Mouse (Mus musculus) CH12.LX (cell line): Measurements from ENCODE around the gene Kcnj13. TPM values are rescaled to one million over a fixed set of nuclear protein-coding genes. Genes with fewer than 3 reads are reported as not detected.

Source experiments
- DNase-seq: peaks from one replicate; pipeline ENCODE4 v3.0.0-alpha.2; 2013; ENCODE audit errors: extremely low read depth
- H3K27ac ChIP-seq: 2 replicates; pipeline ENCODE4 v1.5.1; 2012; ENCODE audit warnings: low read depth, mild to moderate bottlenecking, control low read depth, moderate library complexity; ENCODE audit not compliant: insufficient read depth
- H3K27me3 ChIP-seq: replicated peaks from 2 replicates; pipeline ENCODE3; 2012; ENCODE audit warnings: inconsistent platforms
- H3K36me3 ChIP-seq, 2 experiments: replicated peaks in 1 of 2; 2 replicates each; pipeline versions ENCODE3 to v1.6.1; 2012; ENCODE audit warnings: inconsistent platforms in 1 of 2, low read length in 1 of 2, mild to moderate bottlenecking in 1 of 2, mixed read lengths in 1 of 2, moderate library complexity in 1 of 2; ENCODE audit not compliant: control insufficient read depth in 1 of 2, insufficient read depth in 1 of 2
- H3K4me1 ChIP-seq, 2 experiments: 2 replicates each; pipeline ENCODE4 v1.6.1; 2012; ENCODE audit warnings: inconsistent platforms in 1 of 2, moderate library complexity in 1 of 2; ENCODE audit not compliant: insufficient read depth in 2 of 2, control insufficient read depth in 1 of 2
- H3K4me2 ChIP-seq: 2 replicates; pipeline ENCODE4 v1.6.1; 2012; ENCODE audit warnings: low read depth, mild to moderate bottlenecking, control low read depth; ENCODE audit not compliant: poor library complexity, insufficient read depth, severe bottlenecking
- H3K4me3 ChIP-seq, 3 experiments: fragments of 150-350 bp in 1 of 3; sonication (generic) in 1 of 3; replicated peaks in 1 of 3; 2 replicates each; pipeline versions ENCODE3 to v1.5.1; 2011 to 2012; ENCODE audit warnings: low read depth in 2 of 3, low read length in 2 of 3, mild to moderate bottlenecking in 2 of 3, moderate library complexity in 2 of 3, control low read depth in 1 of 3, improper control_type of control experiment in 1 of 3, inconsistent platforms in 1 of 3, mixed read lengths in 1 of 3; ENCODE audit not compliant: poor library complexity in 1 of 3
- H3K79me2 ChIP-seq: replicated peaks from 2 replicates; pipeline ENCODE4 v1.6.1; 2012; ENCODE audit warnings: mild to moderate bottlenecking, moderate library complexity; ENCODE audit not compliant: control insufficient read depth, poor library complexity, insufficient read depth, severe bottlenecking; ENCODE audit errors: extremely low read depth
- H3K9ac ChIP-seq: 2 replicates; pipeline ENCODE4 v1.6.1; 2012; ENCODE audit warnings: low read depth, mild to moderate bottlenecking, control low read depth, moderate library complexity; ENCODE audit not compliant: insufficient read depth
- H3K9me3 ChIP-seq: replicated peaks from 2 replicates; pipeline ENCODE3; 2012; ENCODE audit warnings: low read length, inconsistent platforms, mixed read lengths
- CHD2 ChIP-seq: IDR thresholded peaks from 2 replicates; pipeline ENCODE4 v1.6.1; 2011; ENCODE audit warnings: low read length, improper control_type of control experiment
- CTCF ChIP-seq, 2 experiments: IDR thresholded peaks in 1 of 2; conservative IDR thresholded peaks in 1 of 2; 2 replicates each; pipeline ENCODE4 v1.5.1; 2011 to 2012; ENCODE audit warnings: low read depth in 2 of 2, low read length in 2 of 2, improper control_type of control experiment in 1 of 2, inconsistent platforms in 1 of 2, mild to moderate bottlenecking in 1 of 2, moderate library complexity in 1 of 2
- E2F4 ChIP-seq: IDR thresholded peaks from 2 replicates; pipeline ENCODE4 v1.6.1; 2011; ENCODE audit warnings: low read depth, low read length, improper control_type of control experiment; ENCODE audit not compliant: insufficient replicate concordance
- ELF1 ChIP-seq: IDR thresholded peaks from 2 replicates; pipeline ENCODE4 v1.6.1; 2014; ENCODE audit warnings: low read depth, mild to moderate bottlenecking, inconsistent platforms, low read length, improper control_type of control experiment
- ETS1 ChIP-seq: conservative IDR thresholded peaks from 2 replicates; pipeline ENCODE4 v1.6.1; 2012; ENCODE audit warnings: low read depth, mild to moderate bottlenecking, inconsistent platforms, low read length, improper control_type of control experiment, moderate library complexity
- HCFC1 ChIP-seq: IDR thresholded peaks from 2 replicates; pipeline ENCODE4 v1.6.1; 2012; ENCODE audit warnings: low read depth, mild to moderate bottlenecking, inconsistent platforms, low read length, improper control_type of control experiment
- IRF4 ChIP-seq: IDR thresholded peaks from 2 replicates; pipeline ENCODE4 v1.6.1; 2014; ENCODE audit warnings: low read depth, mild to moderate bottlenecking, inconsistent platforms, low read length, improper control_type of control experiment
- JUN ChIP-seq: IDR thresholded peaks from 2 replicates; pipeline ENCODE4 v1.6.1; 2011; ENCODE audit warnings: low read depth, mild to moderate bottlenecking, low read length, improper control_type of control experiment, moderate library complexity; ENCODE audit not compliant: insufficient read depth
- KAT2A ChIP-seq: IDR thresholded peaks from 2 replicates; pipeline ENCODE4 v1.6.1; 2012; ENCODE audit warnings: low read length, improper control_type of control experiment, inconsistent platforms; ENCODE audit not compliant: insufficient replicate concordance
- MAFK ChIP-seq: IDR thresholded peaks from 2 replicates; pipeline ENCODE4 v1.6.1; 2011; ENCODE audit warnings: low read length, improper control_type of control experiment; ENCODE audit not compliant: insufficient replicate concordance
- MAZ ChIP-seq: IDR thresholded peaks from 2 replicates; pipeline ENCODE4 v1.6.1; 2012; ENCODE audit warnings: low read depth, mild to moderate bottlenecking, inconsistent platforms, low read length, improper control_type of control experiment, moderate library complexity
- MXI1 ChIP-seq: IDR thresholded peaks from 2 replicates; pipeline ENCODE4 v1.6.1; 2011; ENCODE audit warnings: mild to moderate bottlenecking, low read depth, low read length, improper control_type of control experiment
- MYC ChIP-seq: IDR thresholded peaks from 2 replicates; pipeline ENCODE4 v1.6.1; 2011; ENCODE audit warnings: low read depth, mild to moderate bottlenecking, improper control_type of control experiment, low read length
- NELFE ChIP-seq: IDR thresholded peaks from 2 replicates; pipeline ENCODE4 v1.6.1; 2011; ENCODE audit warnings: low read depth, low read length, improper control_type of control experiment
- PAX5 ChIP-seq: IDR thresholded peaks from 2 replicates; pipeline ENCODE4 v1.6.1; 2012; ENCODE audit warnings: low read length, inconsistent platforms, mixed read lengths
- RAD21 ChIP-seq: IDR thresholded peaks from 2 replicates; pipeline ENCODE4 v1.6.1; 2011; ENCODE audit warnings: low read depth, mild to moderate bottlenecking, low read length, improper control_type of control experiment, moderate library complexity
- SIN3A ChIP-seq: IDR thresholded peaks from 2 replicates; pipeline ENCODE4 v1.6.1; 2012; ENCODE audit warnings: low read length, improper control_type of control experiment, inconsistent platforms
- SMC3 ChIP-seq: IDR thresholded peaks from 2 replicates; pipeline ENCODE4 v1.6.1; 2011; ENCODE audit warnings: low read depth, low read length, improper control_type of control experiment
- TBP ChIP-seq: conservative IDR thresholded peaks from 2 replicates; pipeline ENCODE4 v1.6.1; 2011; ENCODE audit warnings: low read depth, low read length, improper control_type of control experiment
- TCF12 ChIP-seq: IDR thresholded peaks from 2 replicates; pipeline ENCODE4 v1.6.1; 2014; ENCODE audit warnings: low read depth, mild to moderate bottlenecking, inconsistent platforms, low read length, improper control_type of control experiment
- UBTF ChIP-seq: IDR thresholded peaks from 2 replicates; pipeline ENCODE4 v1.6.1; 2012; ENCODE audit warnings: low read depth, mild to moderate bottlenecking, inconsistent platforms, low read length, improper control_type of control experiment, moderate library complexity
- USF1 ChIP-seq: IDR thresholded peaks from 2 replicates; pipeline ENCODE4 v1.6.1; 2014; ENCODE audit warnings: low read depth, mild to moderate bottlenecking, inconsistent platforms, low read length, improper control_type of control experiment
- ZC3H11A ChIP-seq: IDR thresholded peaks from 2 replicates; pipeline ENCODE4 v1.6.1; 2012; ENCODE audit warnings: low read depth, mild to moderate bottlenecking, inconsistent platforms, low read length, improper control_type of control experiment
- ZNF384 ChIP-seq: IDR thresholded peaks from 2 replicates; pipeline ENCODE4 v1.6.1; 2012; ENCODE audit warnings: low read depth, low read length, improper control_type of control experiment, inconsistent platforms
- dilution Hi-C: fragments of 300-500 bp; cut with MboI; formaldehyde crosslinking; loops from 2 replicates; pipeline ENCODE4 v1.14.3; 2020; ENCODE audit warnings: low sequenced_read_pairs; ENCODE audit not compliant: extremely low pct_unique_long_range_greater_than_20kb, extremely low pct_ligation_motif_present
- in situ Hi-C: fragments of 300-500 bp; cut with MboI; formaldehyde crosslinking; loops from 3 replicates; pipeline ENCODE4 v1.14.3; 2019; ENCODE audit warnings: low sequenced_read_pairs, low pct_ligation_motif_present, low pct_unique_long_range_greater_than_20kb, mixed read lengths
- polyA plus RNA-seq: library from polyadenylated mRNA; unstranded; fragments of >175 nt; gene quantifications from 2 replicates; pipeline ENCODE4 v1.2.1, GENCODE M21; 2012; ENCODE audit warnings: low read depth; ENCODE audit not compliant: insufficient read length
- total RNA-seq, 2 experiments: library from RNA; depleted of rRNA; stranded (reverse); fragments of 300-350 nt in 1 of 2; fragments of >200 nt in 1 of 2; gene quantifications; 2 replicates each; pipeline ENCODE4 v1.2.3; 2012 to 2014

Kcnj13 gene
- total and polyA plus RNA-seq, 3 experiments, result 0.30 TPM; not detected in 2

GRCm38 (mm10) chr1:87418733-87419132 is 24.2 kb upstream of the Kcnj13 start:
- in situ Hi-C loops (no loop called here), dilution Hi-C loops (no loop called here)
- Histone ChIP-seq H3K36me3 (peaks cover 55 to 92% of the 10 kb centered on the region in 2 experiments), H3K27me3 (no peaks in the 10 kb centered on the region), H3K9me3 (no peaks in the 10 kb centered on the region), H3K4me3 (no peak overlapping the region), H3K4me1 (no peaks in the 10 kb centered on the region)
- peak; percentile 74 for DNase-seq
- 0 out of 2 replicates have a peak, but pooled peaks have one; percentile 22 for TF ChIP-seq NELFE
- no peak for TF ChIP-seq ZNF384
- peak; percentile 42 for TF ChIP-seq SMC3
- TF ChIP-seq CTCF (conservative IDR thresholded peaks at IDR 0.05 in 1 of 2, IDR thresholded peaks at IDR 0.05 in 1 of 2; ENCODE audit: low read depth in 2 of 2, low read length in 2 of 2), result peak; percentile 72 to 86
- TF ChIP-seq MAFK, result peak; percentile 82; the same call in 1 of the 2 replicates
- TF ChIP-seq TBP, result no peak
- no peak for TF ChIP-seq ZC3H11A
- TF ChIP-seq TCF12, result no peak
- peak; percentile 26 for TF ChIP-seq RAD21
- TF ChIP-seq, all 38 proteins: peak for 5
- H3K79me2 ChIP-seq, result peaks cover 7% of the 10 kb centered on the region
- H3K4me2 ChIP-seq, result no peak overlapping the region
- no peak overlapping the region for H3K9ac ChIP-seq
- H3K27ac ChIP-seq, result no peak overlapping the region

- TF ChIP-seq MAZ (no peak), ELF1 (no peak), SMC3 (no peak), IRF4 (no peak), MAFK (no peak), E2F4 (no peak), MXI1 (no peak)
- H3K9me3 ChIP-seq, result no peaks in the 10 kb centered on the region
- in situ Hi-C loops, result no loop called here
Measured at GRCm38 (mm10) chr1:87409380-87409779, 14.9 kb upstream of the Kcnj13 start.

GRCm38 (mm10) chr1:87406012-87406411 is 11.5 kb upstream of the Kcnj13 start:
- dilution Hi-C loops (no loop called here), in situ Hi-C loops (no loop called here)
- H3K9ac ChIP-seq, result no peak overlapping the region
- H3K27me3 ChIP-seq, result no peaks in the 10 kb centered on the region
- no peak overlapping the region for H3K4me2 ChIP-seq
- H3K4me1 ChIP-seq, result peaks cover 0 to 7% of the 10 kb centered on the region in 2 experiments; a peak in 1 of 4 replicates
- peaks cover 9% of the 10 kb centered on the region; the same call in 1 of the 2 replicates for H3K79me2 ChIP-seq
- H3K36me3 ChIP-seq, result peaks cover 64 to 85% of the 10 kb centered on the region in 2 experiments
- H3K27ac ChIP-seq, result peak overlapping the region; percentile 56
- DNase-seq, result peak; percentile 7
- H3K4me3 ChIP-seq, result no peak overlapping the region
- H3K9me3 ChIP-seq, result no peaks in the 10 kb centered on the region
- TF ChIP-seq MAFK (no peak), JUN (no peak), ELF1 (no peak), HCFC1 (no peak), CHD2 (no peak), SMC3 (no peak), UBTF (no peak), MAZ (no peak), PAX5 (no peak), ETS1 (no peak), KAT2A (no peak), USF1 (no peak), RAD21 (no peak), TCF12 (no peak), IRF4 (peak; percentile 67), MXI1 (no peak), MYC (no peak), SIN3A (no peak)

More at GRCm38 (mm10) chr1:87409380-87409779, 14.9 kb upstream of the Kcnj13 start:
- Histone ChIP-seq H3K4me2 (no peak overlapping the region), H3K9ac (no peak overlapping the region), H3K27me3 (no peaks in the 10 kb centered on the region), H3K4me3 (no peak overlapping the region), H3K36me3 (peaks cover 77 to 94% of the 10 kb centered on the region in 2 experiments), H3K4me1 (peaks cover 0 to 25% of the 10 kb centered on the region in 2 experiments; a peak in 2 of 4 replicates), H3K27ac (no peak overlapping the region), H3K79me2 (0 out of 2 replicates have a peak, but pooled peaks cover 5% of the 10 kb centered on the region)
- dilution Hi-C loops, result no loop called here
- DNase-seq, result no peak
